Mouse (Mus musculus) embryonic facial prominence, embryonic 13.5 days (tissue): ENCODE data around the gene Hbb-bs. TPM values are rescaled to one million over a fixed set of nuclear protein-coding genes. Genes with fewer than 3 reads are reported as not detected.
"Not testable (repeated sequence)": the region's sequence is repeated elsewhere in the genome, so short reads cannot be mapped to it uniquely, and the experiment has no call there.

Source experiments
- ATAC-seq: fragments of 200-750 bp; cut with Nextera tagmentation; 2 replicates; pipeline ENCODE4 v1.8.0; 2017; ENCODE audit warnings: low read depth; ENCODE audit not compliant: insufficient number of reproducible peaks, insufficient read depth, low FRiP score, low TSS enrichment
- H3K27ac ChIP-seq: fragments of 300-500 bp; sonication (generic); 2 replicates; pipeline ENCODE4 v1.5.1; 2015; ENCODE audit warnings: moderate library complexity, mild to moderate bottlenecking, inconsistent platforms
- H3K27me3 ChIP-seq: fragments of 300-500 bp; sonication (generic); 2 replicates; pipeline ENCODE4 v1.6.1; 2015; ENCODE audit warnings: mild to moderate bottlenecking, inconsistent platforms
- H3K36me3 ChIP-seq: fragments of 300-500 bp; sonication (generic); 2 replicates; pipeline ENCODE4 v1.6.1; 2015; ENCODE audit warnings: mild to moderate bottlenecking, inconsistent platforms
- H3K4me1 ChIP-seq: fragments of 300-500 bp; sonication (generic); 2 replicates; pipeline ENCODE4 v1.6.1; 2015; ENCODE audit warnings: inconsistent platforms
- H3K4me2 ChIP-seq: fragments of 300-500 bp; sonication (generic); 2 replicates; pipeline ENCODE4 v1.6.1; 2015; ENCODE audit warnings: moderate library complexity, mild to moderate bottlenecking, inconsistent platforms
- H3K4me3 ChIP-seq: fragments of 300-500 bp; sonication (generic); 2 replicates; pipeline ENCODE4 v1.5.1; 2015; ENCODE audit warnings: mild to moderate bottlenecking, inconsistent platforms
- H3K9ac ChIP-seq: fragments of 300-500 bp; sonication (generic); 2 replicates; pipeline ENCODE4 v1.6.1; 2015; ENCODE audit warnings: mild to moderate bottlenecking, inconsistent platforms
- H3K9me3 ChIP-seq: fragments of 300-500 bp; sonication (generic); 2 replicates; pipeline ENCODE4 v1.6.1; 2016; ENCODE audit warnings: inconsistent platforms
- WGBS: fragments of 180-500 bp; shearing (Covaris S2); methylation state at CpG from one replicate; pipeline ENCODE4 v1.1.7; 2015; ENCODE audit warnings: mixed read lengths; 5-methylcytosine and 5-hydroxymethylcytosine counted together
- polyA plus RNA-seq: library from polyadenylated mRNA; unstranded; fragments of >200 nt; fragmentation: Nextera tagmentation; extraction: Ambion mirVana; gene quantifications from 2 replicates; pipeline ENCODE4 v1.2.1, GENCODE M21; 2015

Gene Hbb-bs
- polyA plus RNA-seq, 1 experiment from 2014 or later, result 2,604 TPM

DNA sequence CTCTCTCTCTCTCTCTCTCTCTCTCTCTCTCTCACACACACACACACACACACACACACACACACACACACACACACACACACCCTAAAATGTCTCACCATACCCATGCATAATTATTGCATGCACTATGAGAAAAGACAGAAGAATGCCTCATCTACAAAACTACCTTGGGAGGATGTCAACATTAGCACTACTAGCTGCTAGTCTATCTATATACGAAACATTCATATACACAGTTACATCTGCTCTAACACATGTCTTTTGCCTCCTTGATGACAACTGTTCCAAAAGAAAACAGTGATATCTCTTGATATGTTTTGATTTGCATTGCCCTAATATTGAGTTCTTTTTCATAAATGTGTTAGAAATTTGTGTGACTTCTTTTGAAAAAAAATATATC, 17.6 kb downstream of the Hbb-bs start:
- no peaks in the 10 kb centered on the region for H3K4me1 ChIP-seq
- H3K9ac ChIP-seq, result no peak overlapping the region
- no peak overlapping the region for H3K4me2 ChIP-seq
- no peak overlapping the region for H3K27ac ChIP-seq
- H3K4me3 ChIP-seq, result no peak overlapping the region
- ATAC-seq, result no peak
- H3K9me3 ChIP-seq, result no peaks in the 10 kb centered on the region
- H3K36me3 ChIP-seq, result no peaks in the 10 kb centered on the region
- 88% methylated on average over 1 of the region's 1 CpGs for WGBS
- no peaks in the 10 kb centered on the region for H3K27me3 ChIP-seq

DNA sequence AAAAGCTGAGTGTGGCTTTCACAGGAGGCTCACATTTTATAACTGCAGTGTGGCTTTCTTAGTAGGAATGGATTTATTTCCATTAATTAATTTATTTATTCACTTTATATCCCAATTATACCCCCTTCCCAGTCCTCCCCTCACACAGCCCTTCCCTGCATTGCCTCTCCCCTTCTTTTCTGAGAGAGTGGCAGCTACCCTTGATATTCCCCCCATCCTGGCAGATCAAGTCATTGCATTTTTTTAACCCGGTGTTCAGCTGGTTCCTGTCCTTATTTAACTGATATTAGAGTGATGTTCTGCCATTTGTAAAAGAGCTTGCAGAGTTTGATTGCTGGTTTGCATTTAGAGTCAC, 18.1 kb downstream of the Hbb-bs start:
- Histone ChIP-seq H3K27ac (no peak overlapping the region), H3K4me3 (no peak overlapping the region), H3K27me3 (no peaks in the 10 kb centered on the region), H3K36me3 (no peaks in the 10 kb centered on the region), H3K9me3 (no peaks in the 10 kb centered on the region), H3K4me1 (no peaks in the 10 kb centered on the region), H3K4me2 (no peak overlapping the region), H3K9ac (no peak overlapping the region)
- 59% methylated on average over 1 of the region's 1 CpGs for WGBS
- no peak for ATAC-seq

DNA sequence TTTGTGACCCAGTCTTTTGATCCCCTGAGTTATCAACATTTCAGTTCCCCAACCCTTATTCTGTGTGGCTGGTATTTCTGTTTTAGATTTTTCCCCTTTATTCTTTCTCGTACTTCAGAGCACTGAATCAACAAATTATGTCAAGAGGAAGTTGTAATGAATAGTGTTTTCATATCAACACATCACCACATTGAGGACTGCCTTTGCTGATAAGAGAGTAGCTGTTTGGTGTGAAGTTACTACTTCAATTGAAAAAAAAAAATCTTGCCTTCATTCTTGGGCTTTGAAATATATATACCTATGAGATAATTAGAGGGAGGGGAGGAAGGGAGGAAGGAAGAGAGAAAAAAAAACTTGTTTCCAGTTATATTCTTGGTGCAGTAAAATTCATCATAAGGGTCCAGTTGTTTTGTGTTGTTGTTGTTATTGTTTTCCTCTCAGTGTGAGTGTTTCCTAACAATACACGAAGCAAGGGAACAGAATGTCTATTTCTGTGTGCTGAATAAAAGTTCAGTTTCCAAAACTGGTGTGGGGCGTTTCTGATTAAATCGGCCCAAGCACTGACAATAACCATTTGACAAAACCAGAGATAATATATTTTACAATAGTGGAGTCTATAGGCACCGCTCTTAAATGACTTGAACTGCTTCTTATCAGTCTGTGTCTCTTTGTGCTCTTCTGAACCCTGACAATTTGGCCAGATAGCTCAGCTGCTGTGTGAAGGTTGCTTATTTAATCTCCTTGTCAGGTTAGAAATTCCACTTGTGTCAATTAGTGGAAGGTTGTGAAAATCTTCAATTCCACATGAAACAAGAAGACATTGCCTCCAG, 18.7 kb downstream of the Hbb-bs start:
- no peak overlapping the region for H3K4me2 ChIP-seq
- H3K9ac ChIP-seq, result no peak overlapping the region
- no peaks in the 10 kb centered on the region for H3K27me3 ChIP-seq
- WGBS, result 70% methylated on average over 5 of the region's 5 CpGs
- no peaks in the 10 kb centered on the region for H3K4me1 ChIP-seq
- no peak overlapping the region for H3K4me3 ChIP-seq
- no peak overlapping the region for H3K27ac ChIP-seq
- no peaks in the 10 kb centered on the region for H3K9me3 ChIP-seq
- H3K36me3 ChIP-seq, result no peaks in the 10 kb centered on the region
- no peak for ATAC-seq

DNA sequence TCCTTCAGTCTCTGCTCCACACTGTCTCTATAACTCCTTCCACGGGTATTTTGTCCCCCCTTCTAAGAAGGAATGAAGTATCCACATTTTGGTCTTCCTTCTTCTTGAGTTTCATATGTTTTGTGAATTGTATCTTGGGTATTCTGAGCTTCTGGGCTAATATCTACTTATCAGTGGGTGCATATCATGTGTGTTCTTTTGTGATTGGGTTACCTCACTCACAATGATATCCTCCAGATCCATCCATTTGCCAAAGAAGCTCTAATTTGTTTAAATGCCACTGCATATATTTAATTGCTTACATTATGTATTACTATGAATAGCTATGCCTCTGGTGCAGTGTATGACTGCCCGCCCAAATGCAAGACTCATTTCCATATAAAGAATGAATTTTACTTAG, 19.8 kb downstream of the Hbb-bs start:
- WGBS, result 68% methylated on average over 2 of the region's 2 CpGs
- not testable (repeated sequence) for H3K4me2 ChIP-seq

DNA sequence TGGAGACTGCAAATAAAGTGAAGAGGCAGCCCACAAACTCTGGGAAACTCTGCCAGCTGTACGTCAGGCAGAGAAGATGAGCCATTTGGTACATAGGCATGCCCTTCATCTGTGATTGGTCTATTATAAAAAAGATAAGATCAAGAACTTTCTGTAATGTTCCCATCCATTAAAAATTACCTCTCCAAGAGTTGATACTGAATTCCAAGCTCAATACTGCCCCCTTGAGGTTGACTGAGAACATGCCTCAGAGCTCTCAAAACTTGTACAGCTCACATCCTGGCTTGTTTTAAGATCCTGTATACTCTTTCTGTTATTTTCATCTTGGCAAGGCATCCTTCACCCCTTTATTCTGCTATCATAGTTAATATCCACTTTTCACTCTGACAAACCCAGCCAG, 21.0 kb downstream of the Hbb-bs start:
- H3K4me1 ChIP-seq, result no peaks in the 10 kb centered on the region
- H3K4me2 ChIP-seq, result no peak overlapping the region
- WGBS, result 53% methylated on average over 1 of the region's 1 CpGs
- no peaks in the 10 kb centered on the region for H3K36me3 ChIP-seq
- no peak overlapping the region for H3K4me3 ChIP-seq
- no peak overlapping the region for H3K9ac ChIP-seq
- no peak for ATAC-seq
- no peak overlapping the region for H3K27ac ChIP-seq
- H3K27me3 ChIP-seq, result no peaks in the 10 kb centered on the region
- no peaks in the 10 kb centered on the region for H3K9me3 ChIP-seq

More for the DNA sequence above, 19.8 kb downstream of the Hbb-bs start:
- H3K4me1 ChIP-seq, H3K4me3 ChIP-seq, H3K27me3 ChIP-seq, H3K36me3 ChIP-seq, H3K9ac ChIP-seq, ATAC-seq, H3K27ac ChIP-seq, H3K9me3 ChIP-seq: not testable (repeated sequence)

DNA sequence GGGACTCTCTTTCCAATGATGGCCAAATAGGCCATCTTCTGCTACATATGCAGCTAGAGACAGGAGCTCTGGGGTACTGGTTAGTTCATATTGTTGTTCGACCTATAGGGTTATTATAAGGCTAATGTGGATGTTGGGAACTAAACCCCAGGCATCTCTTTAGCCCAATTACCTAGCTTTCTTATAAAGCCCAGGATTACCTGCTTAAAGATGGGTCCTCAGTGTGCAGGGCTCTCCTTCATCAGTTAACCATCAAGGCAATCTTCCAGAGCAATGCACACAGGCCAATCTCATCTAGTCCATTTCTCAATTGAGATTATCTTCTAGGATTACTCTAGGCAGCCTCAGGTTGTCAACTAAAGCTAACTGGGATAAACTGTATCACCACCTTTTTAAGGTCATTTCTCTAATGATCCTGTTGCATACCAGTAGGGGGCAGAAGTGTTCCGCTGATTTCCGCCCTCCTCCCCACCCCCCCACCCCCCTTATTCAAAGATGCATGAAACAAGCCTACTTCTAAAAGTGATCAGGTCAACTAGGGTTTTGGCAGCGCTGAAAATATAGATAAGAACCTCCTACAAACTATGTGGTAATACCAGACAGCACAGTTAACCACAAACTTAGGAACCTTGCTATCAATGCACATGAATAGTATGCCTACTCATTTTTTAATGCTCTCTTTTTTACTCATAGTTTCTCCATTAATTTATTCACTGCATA, 35.1 kb downstream of the Hbb-bs start:
- H3K27ac ChIP-seq, result no peak overlapping the region
- WGBS, result 26% methylated on average over 4 of the region's 4 CpGs

DNA sequence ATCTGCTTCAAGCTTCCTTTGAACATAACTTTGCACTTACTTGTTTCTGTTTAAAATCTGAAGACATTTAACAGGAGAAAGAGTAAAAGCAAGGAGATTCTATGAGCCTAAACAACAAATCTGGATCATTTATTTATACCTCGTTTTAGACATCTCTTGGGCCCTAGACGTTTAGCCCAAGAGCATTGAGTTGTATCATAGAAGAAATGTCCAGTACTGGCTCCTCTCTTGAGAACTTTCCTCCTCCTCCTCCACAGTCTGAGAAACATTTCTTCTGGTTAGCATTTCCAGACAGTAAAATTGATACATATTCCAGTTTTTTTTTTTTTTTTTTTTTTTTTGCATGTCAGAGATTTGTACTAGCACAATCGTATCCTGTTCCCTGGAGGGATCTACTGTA, 36.2 kb downstream of the Hbb-bs start, which contains the start of gene Olfr67:
Gene Olfr67 (minus strand): TSS at position 101 of the 400 bp plus-strand sequence.
- 67% methylated on average over 3 of the region's 3 CpGs for WGBS
- no peak within 1 kb of the TSS for H3K9ac ChIP-seq
- no peak for ATAC-seq
- no peaks in the 10 kb centered on the region for H3K36me3 ChIP-seq
- H3K4me3 ChIP-seq, result no peak within 1 kb of the TSS
- H3K9me3 ChIP-seq, result no peaks in the 10 kb centered on the region
- H3K27ac ChIP-seq, result no peak within 1 kb of the TSS
- H3K4me1 ChIP-seq, result no peaks in the 10 kb centered on the region
- no peak within 1 kb of the TSS for H3K4me2 ChIP-seq
- H3K27me3 ChIP-seq, result no peaks in the 10 kb centered on the region

More for the DNA sequence above, 35.1 kb downstream of the Hbb-bs start:
- Histone ChIP-seq H3K4me2 (no peak overlapping the region), H3K27me3 (no peaks in the 10 kb centered on the region), H3K36me3 (no peaks in the 10 kb centered on the region), H3K4me3 (no peak overlapping the region), H3K4me1 (no peaks in the 10 kb centered on the region), H3K9ac (no peak overlapping the region), H3K9me3 (no peaks in the 10 kb centered on the region)
- no peak for ATAC-seq

DNA sequence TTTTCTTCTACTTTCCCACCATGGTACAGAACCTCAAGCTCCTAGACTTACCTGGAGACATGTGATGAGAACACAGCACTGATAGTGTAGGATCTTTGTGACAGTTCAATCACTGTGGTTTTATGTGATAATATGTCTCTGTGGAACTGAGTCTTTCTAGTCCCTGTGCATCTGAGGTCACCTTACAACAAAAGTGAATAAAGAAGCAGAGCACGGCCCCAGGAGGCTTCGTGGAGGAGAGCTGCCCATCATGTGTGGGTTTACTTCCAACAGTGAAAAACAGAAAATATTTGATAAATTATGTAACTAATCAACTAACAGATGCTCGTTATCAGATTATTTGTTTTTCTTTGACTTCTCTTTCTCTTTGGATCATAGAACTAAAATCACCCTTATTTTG, 48.3 kb downstream of the Hbb-bs start, which contains the start of gene Olfr68:
Gene Olfr68 (minus strand): TSS at position 101 of the 400 bp plus-strand sequence.
- Histone ChIP-seq H3K9ac (no peak within 1 kb of the TSS), H3K9me3 (no peaks in the 10 kb centered on the region), H3K27ac (no peak within 1 kb of the TSS), H3K4me1 (no peaks in the 10 kb centered on the region), H3K4me2 (no peak within 1 kb of the TSS), H3K36me3 (no peaks in the 10 kb centered on the region), H3K4me3 (no peak within 1 kb of the TSS), H3K27me3 (no peaks in the 10 kb centered on the region)
- ATAC-seq, result no peak
- WGBS, result 79% methylated on average over 3 of the region's 3 CpGs

DNA sequence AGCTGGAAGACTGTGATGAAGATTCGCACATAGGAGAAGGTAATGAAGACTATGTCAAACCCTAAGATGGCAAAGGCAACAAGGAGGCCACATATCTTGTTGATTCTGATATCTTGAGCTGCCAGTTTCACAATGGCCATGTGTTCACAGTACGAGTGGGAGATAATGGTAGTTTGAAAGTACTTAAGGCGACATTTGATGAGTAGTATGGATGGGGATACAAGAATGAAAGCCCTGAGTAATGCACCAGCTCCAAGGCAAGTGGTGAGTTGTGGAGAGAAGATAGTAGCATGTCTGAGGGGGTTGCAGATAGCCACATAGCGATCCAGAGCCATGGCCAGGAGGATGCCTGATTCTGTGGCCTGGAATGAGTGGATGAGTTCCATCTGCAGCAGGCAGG, 50.2 kb downstream of the Hbb-bs start:
- H3K4me2 ChIP-seq, H3K4me3 ChIP-seq, H3K9me3 ChIP-seq, H3K27ac ChIP-seq, H3K36me3 ChIP-seq, H3K27me3 ChIP-seq, H3K4me1 ChIP-seq, H3K9ac ChIP-seq, ATAC-seq: not testable (repeated sequence)
- 74% methylated on average over 4 of the region's 4 CpGs for WGBS

Other genes with a start within 250 kb of the Hbb-bs start
- not detected in 2 replicates for gene Olfr618, start 238.0 kb downstream of the Hbb-bs start, polyA plus RNA-seq
- gene Olfr619, start 227.5 kb downstream of the Hbb-bs start, polyA plus RNA-seq, result not detected in 2 replicates
- not detected in 2 replicates for gene Olfr620, start 215.6 kb downstream of the Hbb-bs start, polyA plus RNA-seq
- 0.18 and 0.22 TPM in 2 replicates for gene Olfr622, start 185.4 kb downstream of the Hbb-bs start, polyA plus RNA-seq
- gene Olfr623, start 164.4 kb downstream of the Hbb-bs start, polyA plus RNA-seq, result not detected in 2 replicates
- 0.07 and 0.08 TPM in 2 replicates for gene Olfr624, start 156.9 kb downstream of the Hbb-bs start, polyA plus RNA-seq
- gene Olfr625-ps1, start 145.4 kb downstream of the Hbb-bs start, polyA plus RNA-seq, result not detected in 2 replicates
- gene Olfr243, start 113.4 kb downstream of the Hbb-bs start, polyA plus RNA-seq, result not detected in 2 replicates
- not detected in 2 replicates for gene Olfr628, start 97.7 kb downstream of the Hbb-bs start, polyA plus RNA-seq
- not detected in 2 replicates for gene Olfr629, start 83.2 kb downstream of the Hbb-bs start, polyA plus RNA-seq
- gene Olfr630, start 70.8 kb downstream of the Hbb-bs start, polyA plus RNA-seq, result not detected in 2 replicates
- gene Olfr69, start 56.5 kb downstream of the Hbb-bs start, polyA plus RNA-seq, result not detected in 2 replicates
- not detected in 2 replicates for gene Olfr68, start 48.4 kb downstream of the Hbb-bs start, polyA plus RNA-seq
- not detected in 2 replicates for gene Olfr67, start 36.3 kb downstream of the Hbb-bs start, polyA plus RNA-seq
- 1,311 and 2,074 TPM in 2 replicates for gene Hbb-bt, start 14.1 kb downstream of the Hbb-bs start, polyA plus RNA-seq
- not detected in 2 replicates for gene Hbb-bh2, start 12.4 kb upstream of the Hbb-bs start, polyA plus RNA-seq
- 46.9 and 96.8 TPM in 2 replicates for gene Hbb-bh1, start 15.1 kb upstream of the Hbb-bs start, polyA plus RNA-seq
- 5,482 and 5,510 TPM in 2 replicates for gene Hbb-y, start 25.1 kb upstream of the Hbb-bs start, polyA plus RNA-seq
- not detected in 2 replicates for gene Olfr66, start 58.2 kb upstream of the Hbb-bs start, polyA plus RNA-seq
- gene Olfr64, start 66.4 kb upstream of the Hbb-bs start, polyA plus RNA-seq, result not detected in 2 replicates
- not detected in 2 replicates for gene Olfr65, start 75.4 kb upstream of the Hbb-bs start, polyA plus RNA-seq
- gene Olfr631, start 100.7 kb upstream of the Hbb-bs start, polyA plus RNA-seq, result not detected in 2 replicates
- gene Olfr632, start 106.3 kb upstream of the Hbb-bs start, polyA plus RNA-seq, result not detected in 2 replicates
- gene Olfr633, start 116.3 kb upstream of the Hbb-bs start, polyA plus RNA-seq, result not detected in 2 replicates
- 0.03 TPM in 1 of 2 replicates, not detected in the other for gene Olfr635, start 143.1 kb upstream of the Hbb-bs start, polyA plus RNA-seq
- not detected in 2 replicates for gene Olfr638, start 170.7 kb upstream of the Hbb-bs start, polyA plus RNA-seq
- 0.04 and 0.06 TPM in 2 replicates for gene Olfr639, start 189.2 kb upstream of the Hbb-bs start, polyA plus RNA-seq
- gene Olfr640, start 197.5 kb upstream of the Hbb-bs start, polyA plus RNA-seq, result not detected in 2 replicates
- gene Olfr641, start 207.3 kb upstream of the Hbb-bs start, polyA plus RNA-seq, result not detected in 2 replicates
- gene Olfr642, start 224.6 kb upstream of the Hbb-bs start, polyA plus RNA-seq, result not detected in 2 replicates
- gene 4930516K23Rik, start 233.3 kb upstream of the Hbb-bs start, polyA plus RNA-seq, result not detected in 2 replicates
- not detected in 2 replicates for gene Olfr644, start 243.8 kb upstream of the Hbb-bs start, polyA plus RNA-seq